Mouse (Mus musculus): ENCODE results near the gene Tpd52l1. TPM values are rescaled to one million over a fixed set of nuclear protein-coding genes. Genes with fewer than 3 reads are reported as not detected.

The Tpd52l1 gene
- polyA plus RNA-seq, 1 experiment from 2014 or later = 20.3 TPM

DNA sequence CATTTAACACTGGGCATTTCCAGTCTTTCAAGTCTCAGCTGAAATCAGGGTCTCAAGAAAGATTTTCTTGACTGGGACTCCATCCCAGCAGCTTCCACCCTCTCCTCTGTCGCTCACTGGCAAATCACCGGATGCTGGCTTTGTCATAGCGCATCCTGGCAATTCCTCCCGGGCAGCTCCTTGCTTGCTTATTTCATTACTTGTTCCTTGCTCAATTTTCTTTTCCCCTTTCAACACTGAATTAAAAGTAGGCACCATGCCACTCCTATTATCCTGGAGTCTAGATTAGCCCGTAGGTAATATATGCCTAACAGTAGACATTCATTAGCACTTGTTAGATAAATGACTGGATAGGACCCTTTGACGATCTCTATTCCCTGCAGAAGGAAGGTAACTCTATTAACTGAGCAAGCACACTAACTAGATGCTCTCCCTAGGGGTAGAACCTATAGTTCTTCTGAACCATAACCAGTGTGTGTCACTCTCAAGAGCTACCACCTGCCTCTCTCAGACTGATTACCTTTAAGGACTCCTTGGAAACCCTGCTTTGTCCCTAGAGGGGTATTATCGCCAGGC is 90.8 kb downstream of the Tpd52l1 start:
- ATAC-seq (ENCODE audit: insufficient read depth, low FRiP score) = no peak
- Histone ChIP-seq H3K36me3 (ENCODE audit: control insufficient read depth, insufficient read depth, low read length) (no peaks in the 10 kb centered on the region), H3K27me3 (ENCODE audit: control insufficient read depth, insufficient read depth, low read length) (no peaks in the 10 kb centered on the region), H3K4me3 (replicated peaks; ENCODE audit: low read length) (no peak overlapping the region), H3K27ac (ENCODE audit: low read length) (no peak overlapping the region), H3K4me1 (ENCODE audit: control insufficient read depth, insufficient read depth, low read length) (no peaks in the 10 kb centered on the region), H3K4me2 (ENCODE audit: low read depth, low read length) (no peak overlapping the region), H3K9me3 (replicated peaks; ENCODE audit: control insufficient read depth, low read length) (no peaks in the 10 kb centered on the region), H3K9ac (ENCODE audit: low read length) (no peak overlapping the region)
- WGBS = 74% methylated on average over 7 of the region's 7 CpGs

- Histone ChIP-seq H3K4me1 (ENCODE audit: control insufficient read depth, insufficient read depth, low read length) (no peaks in the 10 kb centered on the region), H3K27me3 (ENCODE audit: control insufficient read depth, insufficient read depth, low read length) (no peaks in the 10 kb centered on the region), H3K4me3 (replicated peaks; ENCODE audit: low read length) (no peak overlapping the region), H3K9me3 (replicated peaks; ENCODE audit: control insufficient read depth, low read length) (no peaks in the 10 kb centered on the region), H3K4me2 (ENCODE audit: low read depth, low read length) (no peak overlapping the region), H3K9ac (ENCODE audit: low read length) (no peak overlapping the region), H3K27ac (ENCODE audit: low read length) (no peak overlapping the region), H3K36me3 (ENCODE audit: control insufficient read depth, insufficient read depth, low read length) (no peaks in the 10 kb centered on the region)
- no peak for ATAC-seq (ENCODE audit: insufficient read depth, low FRiP score)
- 70% methylated on average over 2 of the region's 2 CpGs for WGBS
Observed at GRCm38 (mm10) chr10:31354141-31354540, 91.6 kb downstream of the Tpd52l1 start.

- Histone ChIP-seq H3K9me3 (replicated peaks; ENCODE audit: control insufficient read depth, low read length) (no peaks in the 10 kb centered on the region), H3K4me1 (ENCODE audit: control insufficient read depth, insufficient read depth, low read length) (no peaks in the 10 kb centered on the region), H3K36me3 (ENCODE audit: control insufficient read depth, insufficient read depth, low read length) (no peaks in the 10 kb centered on the region), H3K9ac (ENCODE audit: low read length) (no peak overlapping the region), H3K27ac (ENCODE audit: low read length) (no peak overlapping the region), H3K27me3 (ENCODE audit: control insufficient read depth, insufficient read depth, low read length) (no peaks in the 10 kb centered on the region), H3K4me3 (replicated peaks; ENCODE audit: low read length) (no peak overlapping the region), H3K4me2 (ENCODE audit: low read depth, low read length) (no peak overlapping the region)
- ATAC-seq (ENCODE audit: insufficient read depth, low FRiP score) = no peak
- 82% methylated on average over 1 of the region's 1 CpGs for WGBS
Observed at GRCm38 (mm10) chr10:31352845-31353427, 92.8 kb downstream of the Tpd52l1 start.

DNA sequence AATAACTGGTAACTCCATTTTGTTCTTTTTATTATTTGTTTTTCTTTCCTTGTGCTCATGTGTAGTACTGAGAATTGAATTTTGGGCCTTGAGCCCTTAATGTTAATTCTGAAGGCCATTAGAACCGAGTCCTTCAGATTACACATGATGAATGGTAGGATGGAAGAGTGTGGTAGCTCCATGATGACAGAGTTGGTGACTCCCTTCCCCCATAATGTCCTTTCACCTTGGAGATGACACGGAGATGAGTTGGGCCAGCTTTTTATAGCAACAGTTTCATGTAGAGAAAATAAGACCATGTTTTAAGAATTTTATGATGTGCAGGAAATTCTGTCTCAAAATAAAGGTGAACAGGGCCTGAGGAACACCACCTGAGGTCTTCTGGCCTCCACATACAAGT is 94.7 kb downstream of the Tpd52l1 start:
- 84% methylated on average over 2 of the region's 2 CpGs for WGBS
- no peaks in the 10 kb centered on the region for H3K4me1 ChIP-seq (ENCODE audit: control insufficient read depth, insufficient read depth, low read length)
- H3K9ac ChIP-seq (ENCODE audit: low read length) = no peak overlapping the region
- no peaks in the 10 kb centered on the region for H3K36me3 ChIP-seq (ENCODE audit: control insufficient read depth, insufficient read depth, low read length)
- no peaks in the 10 kb centered on the region for H3K9me3 ChIP-seq (replicated peaks; ENCODE audit: control insufficient read depth, low read length)
- H3K4me3 ChIP-seq (replicated peaks; ENCODE audit: low read length) = no peak overlapping the region
- no peak overlapping the region for H3K27ac ChIP-seq (ENCODE audit: low read length)
- H3K4me2 ChIP-seq (ENCODE audit: low read depth, low read length) = no peak overlapping the region
- H3K27me3 ChIP-seq (ENCODE audit: control insufficient read depth, insufficient read depth, low read length) = no peaks in the 10 kb centered on the region
- no peak for ATAC-seq (ENCODE audit: insufficient read depth, low FRiP score)

- H3K27ac ChIP-seq (ENCODE audit: low read length) = no peak overlapping the region
- no peaks in the 10 kb centered on the region for H3K4me1 ChIP-seq (ENCODE audit: control insufficient read depth, insufficient read depth, low read length)
- ATAC-seq (ENCODE audit: insufficient read depth, low FRiP score) = no peak
- H3K9me3 ChIP-seq (replicated peaks; ENCODE audit: control insufficient read depth, low read length) = no peaks in the 10 kb centered on the region
- no peaks in the 10 kb centered on the region for H3K36me3 ChIP-seq (ENCODE audit: control insufficient read depth, insufficient read depth, low read length)
- no peak overlapping the region for H3K4me2 ChIP-seq (ENCODE audit: low read depth, low read length)
- no peaks in the 10 kb centered on the region for H3K27me3 ChIP-seq (ENCODE audit: control insufficient read depth, insufficient read depth, low read length)
- no peak overlapping the region for H3K9ac ChIP-seq (ENCODE audit: low read length)
- H3K4me3 ChIP-seq (replicated peaks; ENCODE audit: low read length) = no peak overlapping the region
- 64% methylated on average over 8 of the region's 8 CpGs for WGBS
Observed at GRCm38 (mm10) chr10:31346401-31346800, 99.4 kb downstream of the Tpd52l1 start.

DNA sequence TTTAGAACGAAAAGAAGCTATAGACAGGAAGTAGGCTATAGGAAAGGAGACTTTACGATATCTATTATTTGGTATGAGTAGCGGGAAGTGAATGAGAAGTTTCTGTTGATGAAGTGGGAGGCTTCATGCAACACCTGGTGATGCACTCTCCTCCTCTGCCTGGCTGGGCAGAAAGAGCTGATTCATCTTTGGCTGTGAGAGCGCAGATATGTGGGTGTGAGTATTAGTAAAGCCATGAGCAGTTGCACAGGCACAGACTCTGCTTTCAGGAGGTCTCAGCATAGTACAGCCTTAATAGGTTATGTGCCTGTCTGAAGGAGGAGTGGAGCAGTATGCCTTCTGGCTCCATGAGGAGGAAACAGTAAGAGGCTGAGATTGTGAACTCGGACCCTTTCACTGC is 109.3 kb downstream of the Tpd52l1 start:
- Histone ChIP-seq H3K27me3 (ENCODE audit: control insufficient read depth, insufficient read depth, low read length) (no peaks in the 10 kb centered on the region), H3K4me1 (ENCODE audit: control insufficient read depth, insufficient read depth, low read length) (no peaks in the 10 kb centered on the region), H3K9ac (ENCODE audit: low read length) (no peak overlapping the region), H3K9me3 (replicated peaks; ENCODE audit: control insufficient read depth, low read length) (no peaks in the 10 kb centered on the region), H3K36me3 (ENCODE audit: control insufficient read depth, insufficient read depth, low read length) (no peaks in the 10 kb centered on the region), H3K27ac (ENCODE audit: low read length) (no peak overlapping the region), H3K4me3 (replicated peaks; ENCODE audit: low read length) (no peak overlapping the region), H3K4me2 (ENCODE audit: low read depth, low read length) (no peak overlapping the region)
- ATAC-seq (ENCODE audit: insufficient read depth, low FRiP score) = no peak
- 84% methylated on average over 5 of the region's 5 CpGs for WGBS

- Histone ChIP-seq H3K27me3 (ENCODE audit: control insufficient read depth, insufficient read depth, low read length) (no peaks in the 10 kb centered on the region), H3K9me3 (replicated peaks; ENCODE audit: control insufficient read depth, low read length) (no peaks in the 10 kb centered on the region), H3K36me3 (ENCODE audit: control insufficient read depth, insufficient read depth, low read length) (peaks cover 4% of the 10 kb centered on the region), H3K9ac (ENCODE audit: low read length) (no peak overlapping the region), H3K4me3 (replicated peaks; ENCODE audit: low read length) (no peak overlapping the region), H3K4me1 (ENCODE audit: control insufficient read depth, insufficient read depth, low read length) (no peaks in the 10 kb centered on the region), H3K4me2 (ENCODE audit: low read depth, low read length) (no peak overlapping the region), H3K27ac (ENCODE audit: low read length) (no peak overlapping the region)
- ATAC-seq (ENCODE audit: insufficient read depth, low FRiP score) = no peak
- WGBS = 89% methylated on average over 4 of the region's 4 CpGs
Observed at GRCm38 (mm10) chr10:31331225-31331775, 114.5 kb downstream of the Tpd52l1 start.

- Histone ChIP-seq H3K9ac (ENCODE audit: low read length) (no peak overlapping the region), H3K4me3 (replicated peaks; ENCODE audit: low read length) (no peak overlapping the region), H3K4me2 (ENCODE audit: low read depth, low read length) (no peak overlapping the region), H3K9me3 (replicated peaks; ENCODE audit: control insufficient read depth, low read length) (no peaks in the 10 kb centered on the region), H3K27ac (ENCODE audit: low read length) (no peak overlapping the region), H3K4me1 (ENCODE audit: control insufficient read depth, insufficient read depth, low read length) (no peaks in the 10 kb centered on the region), H3K27me3 (ENCODE audit: control insufficient read depth, insufficient read depth, low read length) (no peaks in the 10 kb centered on the region), H3K36me3 (ENCODE audit: control insufficient read depth, insufficient read depth, low read length) (peaks cover 10% of the 10 kb centered on the region)
- WGBS = 74% methylated on average over 3 of the region's 3 CpGs
- ATAC-seq (ENCODE audit: insufficient read depth, low FRiP score) = no peak
Observed at GRCm38 (mm10) chr10:31330286-31330962, 115.3 kb downstream of the Tpd52l1 start.

DNA sequence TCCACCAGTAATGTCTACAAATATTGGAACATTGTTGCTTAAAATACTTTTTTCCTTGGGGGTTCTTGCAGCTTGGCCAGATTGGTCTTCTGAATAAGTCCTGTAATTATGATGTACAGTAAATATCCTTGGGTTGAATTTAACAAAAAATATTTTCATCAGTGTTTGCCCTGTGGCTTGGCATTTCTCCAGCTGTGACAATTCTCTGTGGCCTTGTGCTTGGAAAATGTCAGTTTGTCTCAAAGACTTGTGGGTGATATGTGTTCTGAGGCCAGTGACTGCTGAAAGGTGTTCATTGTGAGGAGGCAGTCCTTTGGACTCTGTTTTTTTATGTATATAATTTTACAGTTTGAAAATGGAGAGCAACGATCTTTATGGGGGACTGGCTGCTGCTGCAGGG is 116.3 kb downstream of the Tpd52l1 start:
- no peaks in the 10 kb centered on the region for H3K9me3 ChIP-seq (replicated peaks; ENCODE audit: control insufficient read depth, low read length)
- H3K4me3 ChIP-seq (replicated peaks; ENCODE audit: low read length) = no peak overlapping the region
- no peak overlapping the region for H3K27ac ChIP-seq (ENCODE audit: low read length)
- no peak overlapping the region for H3K4me2 ChIP-seq (ENCODE audit: low read depth, low read length)
- no peak for ATAC-seq (ENCODE audit: insufficient read depth, low FRiP score)
- WGBS = 72% methylated on average over 1 of the region's 1 CpGs
- H3K4me1 ChIP-seq (ENCODE audit: control insufficient read depth, insufficient read depth, low read length) = no peaks in the 10 kb centered on the region
- H3K36me3 ChIP-seq (ENCODE audit: control insufficient read depth, insufficient read depth, low read length) = peaks cover 10% of the 10 kb centered on the region
- H3K9ac ChIP-seq (ENCODE audit: low read length) = no peak overlapping the region
- no peaks in the 10 kb centered on the region for H3K27me3 ChIP-seq (ENCODE audit: control insufficient read depth, insufficient read depth, low read length)

Measured in stomach, embryonic 16.5 days (tissue).